Comparison of ENCODE assay signal across 20 mouse cellular contexts in genomic region chr14:105860920-105861319, GRCm38 (mm10). TPM values are rescaled to one million over a fixed set of nuclear protein-coding genes. Genes with fewer than 3 reads are reported as not detected.
DNase-seq lines count a peak whose midpoint lies in the region; ATAC-seq and TF ChIP-seq lines count a peak whose summit lies in the region.
"Had no signal": no experiment of that assay in that cellular context is flagged by ENCODE, and none has a peak within 500 bp of the region (broad histone marks: within the 10 kb centered on the region; RNA-seq: fewer than 3 reads in every experiment).

No protein-coding gene starts in this region.

- peak; percentile 93 for ATAC-seq in intestine, embryonic 16.5 days
- peak; percentile 84 for ATAC-seq in liver, postnatal 0 days
- no peak for ATAC-seq in forebrain, embryonic 14.5 days
- ATAC-seq in hindbrain, postnatal 0 days = no peak
- ATAC-seq: forebrain, embryonic 16.5 days had no signal

- no peak overlapping the region for H3K4me2 ChIP-seq in intestine, embryonic 16.5 days (ENCODE audit: low read depth, low read length)
- H3K4me2 ChIP-seq in liver, postnatal 0 days (ENCODE audit: low read depth, low read length) = no peak overlapping the region
- H3K4me2 ChIP-seq in forebrain, embryonic 14.5 days (ENCODE audit: low read length) = no peak overlapping the region
- H3K4me2 ChIP-seq in hindbrain, postnatal 0 days (ENCODE audit: low read depth, low read length) = no peak overlapping the region
- H3K4me2 ChIP-seq: limb, embryonic 12.5 days; lung, embryonic 15.5 days; midbrain, embryonic 12.5 days; neural tube, embryonic 12.5 days had no signal

- no peak overlapping the region for H3K9ac ChIP-seq in intestine, embryonic 16.5 days (ENCODE audit: low read depth, low read length)
- no peak overlapping the region for H3K9ac ChIP-seq in liver, postnatal 0 days (replicated peaks)
- H3K9ac ChIP-seq in forebrain, embryonic 14.5 days (ENCODE audit: low read length) = no peak overlapping the region
- H3K9ac ChIP-seq in hindbrain, postnatal 0 days (replicated peaks; ENCODE audit: low read length) = no peak overlapping the region
- H3K9ac ChIP-seq: limb, embryonic 12.5 days; lung, embryonic 15.5 days; midbrain, embryonic 12.5 days; neural tube, embryonic 12.5 days had no signal

- no peaks in the 10 kb centered on the region for H3K36me3 ChIP-seq in intestine, embryonic 16.5 days (ENCODE audit: control insufficient read depth, insufficient read depth, low read length)
- H3K36me3 ChIP-seq in liver, postnatal 0 days (replicated peaks; ENCODE audit: insufficient read depth, low read length) = no peaks in the 10 kb centered on the region
- no peaks in the 10 kb centered on the region for H3K36me3 ChIP-seq in forebrain, embryonic 14.5 days (ENCODE audit: control insufficient read depth, insufficient read depth, low read length)
- no peaks in the 10 kb centered on the region for H3K36me3 ChIP-seq in hindbrain, postnatal 0 days (ENCODE audit: insufficient read depth, low read length)
- H3K36me3 ChIP-seq: heart, embryonic 10.5 days; hindbrain, embryonic 10.5 days; limb, embryonic 12.5 days; lung, embryonic 15.5 days; midbrain, embryonic 12.5 days; neural tube, embryonic 12.5 days had no signal

- 33% methylated on average over 6 of the region's 6 CpGs for WGBS in intestine, embryonic 16.5 days
- WGBS in liver, postnatal 0 days (ENCODE audit: insufficient replicate concordance) = 40% methylated on average over 6 of the region's 6 CpGs
- WGBS in forebrain, embryonic 14.5 days = 49% methylated on average over 6 of the region's 6 CpGs
- 63% methylated on average over 6 of the region's 6 CpGs for WGBS in hindbrain, postnatal 0 days

- H3K27ac ChIP-seq in intestine, embryonic 16.5 days (ENCODE audit: low read length) = no peak overlapping the region
- no peak overlapping the region for H3K27ac ChIP-seq in liver, postnatal 0 days (ENCODE audit: low read depth)
- no peak overlapping the region for H3K27ac ChIP-seq in forebrain, embryonic 14.5 days (ENCODE audit: low read depth, low read length)
- no peak overlapping the region for H3K27ac ChIP-seq in hindbrain, postnatal 0 days
- H3K27ac ChIP-seq: heart, embryonic 10.5 days; hindbrain, embryonic 10.5 days; limb, embryonic 12.5 days; lung, embryonic 15.5 days; midbrain, embryonic 12.5 days; neural tube, embryonic 12.5 days had no signal

- no peak for TF ChIP-seq CTCF in liver, postnatal 0 days (IDR thresholded peaks at IDR 0.05; ENCODE audit: low read depth)
- TF ChIP-seq CTCF in hindbrain, postnatal 0 days (IDR thresholded peaks at IDR 0.05; ENCODE audit: low read depth) = no peak

- H3K4me1 ChIP-seq in intestine, embryonic 16.5 days (ENCODE audit: control insufficient read depth, insufficient read depth, low read length) = 0 out of 2 replicates have a peak, but pooled peaks cover 3% of the 10 kb centered on the region
- H3K4me1 ChIP-seq in liver, postnatal 0 days (ENCODE audit: insufficient read depth) = no peaks in the 10 kb centered on the region
- H3K4me1 ChIP-seq in forebrain, embryonic 14.5 days (ENCODE audit: control insufficient read depth, insufficient read depth, low read length) = no peaks in the 10 kb centered on the region
- H3K4me1 ChIP-seq in hindbrain, postnatal 0 days (ENCODE audit: insufficient read depth, low read length) = no peaks in the 10 kb centered on the region
- H3K4me1 ChIP-seq: limb, embryonic 12.5 days; lung, embryonic 15.5 days; midbrain, embryonic 12.5 days; neural tube, embryonic 12.5 days had no signal

- H3K9me3 ChIP-seq in intestine, embryonic 16.5 days (ENCODE audit: control insufficient read depth, low read length) = no peaks in the 10 kb centered on the region
- H3K9me3 ChIP-seq in liver, postnatal 0 days (ENCODE audit: low read length) = no peaks in the 10 kb centered on the region
- no peaks in the 10 kb centered on the region for H3K9me3 ChIP-seq in forebrain, embryonic 14.5 days (replicated peaks; ENCODE audit: control insufficient read depth, low read length)
- no peaks in the 10 kb centered on the region for H3K9me3 ChIP-seq in hindbrain, postnatal 0 days (ENCODE audit: low read length)
- H3K9me3 ChIP-seq: heart, embryonic 10.5 days; hindbrain, embryonic 10.5 days; limb, embryonic 12.5 days; lung, embryonic 15.5 days; midbrain, embryonic 12.5 days; neural tube, embryonic 12.5 days had no signal

- no peaks in the 10 kb centered on the region for H3K27me3 ChIP-seq in intestine, embryonic 16.5 days (replicated peaks; ENCODE audit: control insufficient read depth, insufficient read depth, low read length)
- H3K27me3 ChIP-seq in liver, postnatal 0 days (ENCODE audit: insufficient read depth, low read length) = no peaks in the 10 kb centered on the region
- H3K27me3 ChIP-seq in forebrain, embryonic 14.5 days (replicated peaks; ENCODE audit: control insufficient read depth, insufficient read depth, low read length) = no peaks in the 10 kb centered on the region
- H3K27me3 ChIP-seq in hindbrain, postnatal 0 days (ENCODE audit: insufficient read depth, low read length) = no peaks in the 10 kb centered on the region
- H3K27me3 ChIP-seq: CH12.LX; limb, embryonic 12.5 days; lung, embryonic 15.5 days; neural tube, embryonic 12.5 days had no signal

- H3K4me3 ChIP-seq in intestine, embryonic 16.5 days (ENCODE audit: low read length) = no peak overlapping the region
- no peak overlapping the region for H3K4me3 ChIP-seq in liver, postnatal 0 days (ENCODE audit: low read depth, low read length)
- H3K4me3 ChIP-seq in forebrain, embryonic 14.5 days (ENCODE audit: low read depth, low read length) = no peak overlapping the region
- H3K4me3 ChIP-seq in hindbrain, postnatal 0 days (ENCODE audit: low read length) = no peak overlapping the region
- H3K4me3 ChIP-seq: erythroblast, embryonic 14.5 days; heart, embryonic 10.5 days; hindbrain, embryonic 10.5 days; limb, embryonic 12.5 days; lung, embryonic 15.5 days; midbrain, embryonic 12.5 days; neural tube, embryonic 12.5 days had no signal

- peak; percentile 7 for DNase-seq in lung, postnatal 36 days
- DNase-seq in lung, postnatal 25 days (ENCODE audit: low spot score) = no peak
- DNase-seq in liver, postnatal 0 days = peak; percentile 19
- DNase-seq in forebrain, embryonic 14.5 days (ENCODE audit: low spot score) = no peak
- no peak for DNase-seq in spleen, postnatal 36 days (ENCODE audit: low spot score in 2 of 2)
- no peak for DNase-seq in cerebellum, adult 8-10 months
- DNase-seq in hindbrain, postnatal 0 days (ENCODE audit: low spot score) = no peak
- DNase-seq: adrenal gland, postnatal 36 days; cerebellum, adult 2 months; thymus, adult 2 months had no signal

- no peak for TF ChIP-seq EP300 in liver, postnatal 0 days (IDR thresholded peaks at IDR 0.05; ENCODE audit: low read depth)

RNA-seq across cellular contexts. Expression of gene Spry2, which starts 35.7 kb away (rescaled TPM):
- polyA plus RNA-seq in intestine, embryonic 16.5 days (2015; fragmentation: Nextera tagmentation; extraction: Ambion mirVana) = 29.4 and 35.5 TPM in 2 replicates
- 6.0 and 6.1 TPM in 2 replicates for polyA plus RNA-seq in liver, postnatal 0 days (2015; fragmentation: Nextera tagmentation; extraction: Ambion mirVana)
- 22.9 and 28.0 TPM in 2 replicates for polyA plus RNA-seq in forebrain, embryonic 14.5 days (2014; fragmentation: Nextera tagmentation; extraction: Ambion mirVana)
- 33.5 and 38.4 TPM in 2 replicates for total RNA-seq in hindbrain, postnatal 0 days (2014; rRNA removed)
- 61.7 and 71.4 TPM in 2 replicates for polyA plus RNA-seq in hindbrain, postnatal 0 days (2015; fragmentation: Nextera tagmentation; extraction: Ambion mirVana)
- total RNA-seq: CH12.LX had no signal
- polyA plus RNA-seq: erythroblast, embryonic 14.5 days had no signal

Comparison
In these comparisons a context has a peak if more than half of its experiments do, and no peak if none do; other contexts are left out.
1. DNase-seq: peak in lung, postnatal 36 days (single experiment) and liver, postnatal 0 days (single experiment); none in lung, postnatal 25 days (single experiment), forebrain, embryonic 14.5 days (single experiment), spleen, postnatal 36 days (0 of 2), cerebellum, adult 8-10 months (single experiment) and hindbrain, postnatal 0 days (single experiment).
2. ATAC-seq: peak in intestine, embryonic 16.5 days (single experiment) and liver, postnatal 0 days (single experiment); none in forebrain, embryonic 14.5 days (single experiment) and hindbrain, postnatal 0 days (single experiment).